Mouse (Mus musculus) fat pad, adult 2 months (tissue): ENCODE results near the gene Btnl4.

Experiments
- DNase-seq: peaks from one replicate; pipeline ENCODE4 v3.0.0-alpha.2; 2011; ENCODE audit warnings: low read depth, low spot score; ENCODE audit errors: extremely low read depth

Btnl4 gene

GRCm38 (mm10) chr17:34437606-34438005 is 39.5 kb downstream of the Btnl4 start:
- no peak for DNase-seq

GRCm38 (mm10) chr17:34437120-34437519 is 40.0 kb downstream of the Btnl4 start:
- DNase-seq, result no peak

- no peak for DNase-seq
Measured at GRCm38 (mm10) chr17:34427597-34427996, 49.5 kb downstream of the Btnl4 start.

DNA sequence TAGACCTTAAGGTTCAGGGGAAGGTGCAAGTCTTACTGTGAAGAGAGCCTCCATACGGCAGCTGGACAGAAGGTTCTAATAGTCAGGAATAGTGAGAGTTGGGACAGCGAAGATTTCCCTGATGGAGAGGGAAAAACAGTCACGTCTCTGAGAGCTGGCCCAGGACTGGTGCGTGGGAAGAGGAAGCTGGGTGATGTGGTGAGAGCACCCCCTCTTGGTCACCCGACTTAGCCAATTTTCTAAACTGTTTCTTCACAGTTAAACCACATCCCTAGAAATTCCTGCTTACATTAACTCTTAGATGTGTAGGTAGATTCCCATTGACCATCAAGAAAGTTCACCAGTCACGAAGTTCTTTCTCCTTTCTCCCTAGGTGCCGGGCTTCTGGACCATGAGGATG is 57.1 kb downstream of the Btnl4 start:
- no peak for DNase-seq
